Mouse (Mus musculus) stomach, embryonic 14.5 days (tissue): Measurements from ENCODE around the gene Fgd5. TPM values are rescaled to one million over a fixed set of nuclear protein-coding genes. Genes with fewer than 3 reads are reported as not detected.

Experiments used
- ATAC-seq: fragments of 200-750 bp; cut with Nextera tagmentation; 2 replicates; pipeline ENCODE4 v1.8.0; 2017; ENCODE audit warnings: low read depth, moderate TSS enrichment; ENCODE audit not compliant: insufficient number of reproducible peaks, insufficient read depth, low FRiP score
- H3K27ac ChIP-seq: fragments of 300-500 bp; sonication (generic); 2 replicates; pipeline ENCODE4 v1.5.1; 2014; ENCODE audit warnings: mild to moderate bottlenecking, low read length, moderate library complexity, mixed read lengths
- H3K27me3 ChIP-seq: fragments of 300-500 bp; sonication (generic); 2 replicates; pipeline ENCODE4 v1.6.1; 2014; ENCODE audit warnings: low read length, control low read depth, mixed read lengths; ENCODE audit not compliant: control insufficient read depth, insufficient read depth
- H3K36me3 ChIP-seq: fragments of 300-500 bp; sonication (generic); 2 replicates; pipeline ENCODE4 v1.6.1; 2014; ENCODE audit warnings: mild to moderate bottlenecking, control low read depth, low read length, moderate library complexity, mixed read lengths; ENCODE audit not compliant: control insufficient read depth, insufficient read depth
- H3K4me1 ChIP-seq: fragments of 300-500 bp; sonication (generic); 2 replicates; pipeline ENCODE4 v1.6.1; 2014; ENCODE audit warnings: low read length, control low read depth, mixed read lengths; ENCODE audit not compliant: control insufficient read depth, insufficient read depth
- H3K4me2 ChIP-seq: fragments of 300-500 bp; sonication (generic); replicated peaks from 2 replicates; pipeline ENCODE4 v1.6.1; 2014; ENCODE audit warnings: low read depth, low read length, control low read depth
- H3K4me3 ChIP-seq: fragments of 300-500 bp; sonication (generic); 2 replicates; pipeline ENCODE4 v1.5.1; 2014; ENCODE audit warnings: low read depth, low read length, control low read depth
- H3K9ac ChIP-seq: fragments of 300-500 bp; sonication (generic); replicated peaks from 2 replicates; pipeline ENCODE4 v1.6.1; 2014; ENCODE audit warnings: low read depth, mild to moderate bottlenecking, control low read depth, low read length, moderate library complexity, mixed read lengths
- H3K9me3 ChIP-seq: fragments of 300-500 bp; sonication (generic); 2 replicates; pipeline ENCODE4 v1.6.1; 2016; ENCODE audit warnings: low read depth, low read length, control low read depth; ENCODE audit not compliant: control insufficient read depth
- polyA plus RNA-seq: library from polyadenylated mRNA; unstranded; fragments of >200 nt; fragmentation: Nextera tagmentation; extraction: Ambion mirVana; gene quantifications from 2 replicates; pipeline ENCODE4 v1.2.1, GENCODE M21; 2014

Fgd5 gene
- polyA plus RNA-seq, 1 experiment from 2014 or later: 5.1 TPM

DNA sequence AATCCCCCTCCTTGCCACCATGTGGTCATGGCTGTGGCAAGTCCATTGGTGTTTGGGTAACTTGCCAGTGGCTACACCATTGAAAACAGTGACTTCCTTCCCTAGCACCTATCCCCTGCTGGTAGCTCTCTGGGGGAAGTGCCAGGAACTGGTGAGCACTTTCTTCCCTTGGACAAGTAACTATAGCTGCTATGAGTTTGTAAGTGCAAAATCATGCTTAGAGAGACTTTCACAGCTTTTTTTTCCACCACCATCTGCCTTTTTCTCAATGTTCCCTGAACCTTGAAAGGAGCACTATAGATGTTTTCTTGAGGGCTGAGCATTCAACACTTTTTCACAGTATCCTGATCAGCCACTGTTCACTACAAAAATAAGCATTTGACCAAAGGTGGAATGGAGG, 145.9 kb downstream of the Fgd5 start:
- no peak for ATAC-seq
- H3K4me1 ChIP-seq: no peaks in the 10 kb centered on the region
- H3K9ac ChIP-seq: no peak overlapping the region
- H3K4me2 ChIP-seq: no peak overlapping the region
- no peaks in the 10 kb centered on the region for H3K27me3 ChIP-seq
- H3K36me3 ChIP-seq: no peaks in the 10 kb centered on the region
- H3K9me3 ChIP-seq: no peaks in the 10 kb centered on the region
- H3K4me3 ChIP-seq: no peak overlapping the region
- H3K27ac ChIP-seq: no peak overlapping the region

Other genes with a start within 250 kb of the Fgd5 start
- 0.27 and 0.33 TPM in 2 replicates for gene Grip2, start 151.6 kb upstream of the Fgd5 start, polyA plus RNA-seq
- 33.8 and 37.5 TPM in 2 replicates for gene Ccdc174, start 100.8 kb upstream of the Fgd5 start, polyA plus RNA-seq
- gene 4930590J08Rik, start 76.1 kb upstream of the Fgd5 start, polyA plus RNA-seq: 0.48 and 0.49 TPM in 2 replicates
- gene Nr2c2, start 112.5 kb downstream of the Fgd5 start, polyA plus RNA-seq: 25.5 and 31.1 TPM in 2 replicates
- gene Mrps25, start 205.2 kb downstream of the Fgd5 start, polyA plus RNA-seq: 74.0 and 80.3 TPM in 2 replicates
- 18.0 and 22.9 TPM in 2 replicates for gene Rbsn, start 236.0 kb downstream of the Fgd5 start, polyA plus RNA-seq